Mouse (Mus musculus): ENCODE measurements around the gene Eya2.

The Eya2 gene

GRCm38 (mm10) chr2:165594907-165595675 lies at the start of gene Eya2:
TSS of gene Eya2 (plus strand) at chr2:165595032.
- peak; percentile 56 for DNase-seq

- no peak for DNase-seq
Measured at GRCm38 (mm10) chr2:165545687-165546086, 49.1 kb upstream of the Eya2 start.

- no peak for DNase-seq
Measured at GRCm38 (mm10) chr2:165546341-165546740, 48.5 kb upstream of the Eya2 start.

- peak; percentile 94 for DNase-seq
Measured at GRCm38 (mm10) chr2:165547410-165547809, 47.4 kb upstream of the Eya2 start.

DNA sequence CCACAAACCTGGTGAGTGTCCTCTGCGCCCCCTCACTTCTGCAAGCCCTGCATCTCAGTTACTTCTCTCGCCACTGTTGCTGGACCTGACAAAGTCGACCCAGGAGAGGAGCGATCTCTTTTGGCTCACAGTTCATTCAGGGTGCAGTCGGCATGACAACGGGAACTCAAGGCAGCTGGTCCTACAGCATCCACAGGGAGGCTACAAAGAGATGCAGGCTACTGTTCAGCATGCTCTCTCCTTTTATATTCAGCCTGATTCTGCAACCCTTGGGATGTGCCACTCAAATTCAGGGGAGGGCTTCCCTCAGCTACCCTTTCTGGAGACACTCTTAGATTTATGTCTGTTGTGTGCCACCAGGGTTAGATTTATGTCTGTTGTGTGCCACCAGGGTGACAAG lies 46.2 kb upstream of the Eya2 start:
- peak; percentile 39 for DNase-seq

- DNase-seq = peak; percentile 27
Measured at GRCm38 (mm10) chr2:165550410-165550809, 44.4 kb upstream of the Eya2 start.

DNA sequence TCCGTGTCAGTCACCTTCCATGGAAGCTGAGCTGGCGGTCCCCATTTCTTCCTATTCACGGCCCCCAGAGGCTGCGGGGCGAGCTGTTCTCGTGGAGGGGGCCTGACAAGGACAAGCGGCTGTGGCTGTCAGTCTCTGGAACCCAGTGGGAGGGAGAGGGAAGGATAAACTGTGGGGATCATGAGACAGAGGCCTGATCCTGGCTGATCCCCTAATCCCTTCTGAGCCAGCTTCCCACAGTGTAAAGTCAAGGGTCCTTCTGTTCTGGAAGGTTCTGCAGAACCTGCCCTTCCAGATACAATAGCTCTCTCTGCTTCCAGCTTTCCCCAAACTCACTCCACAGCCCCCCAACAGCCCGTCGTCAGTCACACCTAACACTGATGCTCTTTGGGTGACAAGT lies 40.8 kb upstream of the Eya2 start:
- DNase-seq = peak; percentile 80

GRCm38 (mm10) chr2:165557278-165557677 lies 37.6 kb upstream of the Eya2 start:
- no peak for DNase-seq

GRCm38 (mm10) chr2:165558916-165559315 lies 35.9 kb upstream of the Eya2 start:
- DNase-seq = no peak

- DNase-seq = no peak
Measured at GRCm38 (mm10) chr2:165559506-165560235, 35.2 kb upstream of the Eya2 start.

DNA sequence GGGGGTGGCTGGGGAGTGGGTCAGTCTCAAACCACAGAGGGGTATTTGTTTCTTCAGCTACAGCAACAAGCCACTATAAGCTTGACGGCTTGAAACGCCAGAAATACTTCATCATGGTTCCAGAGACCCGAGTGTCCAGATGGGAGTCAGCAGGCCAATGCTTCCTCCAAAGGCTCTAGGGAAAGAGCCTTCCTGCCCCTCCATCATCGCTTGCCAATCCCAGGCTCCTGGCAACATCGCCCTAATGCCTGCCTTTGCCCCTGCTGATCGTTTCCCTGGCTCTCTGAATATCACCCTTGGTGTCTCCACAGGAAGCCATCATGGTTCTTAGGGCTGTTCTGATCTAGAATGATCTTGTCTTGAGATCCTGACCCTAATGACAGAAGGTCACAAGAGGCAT lies 33.0 kb upstream of the Eya2 start:
- DNase-seq = no peak

GRCm38 (mm10) chr2:165563298-165564058 lies 31.4 kb upstream of the Eya2 start:
- DNase-seq = peak; percentile 89

DNA sequence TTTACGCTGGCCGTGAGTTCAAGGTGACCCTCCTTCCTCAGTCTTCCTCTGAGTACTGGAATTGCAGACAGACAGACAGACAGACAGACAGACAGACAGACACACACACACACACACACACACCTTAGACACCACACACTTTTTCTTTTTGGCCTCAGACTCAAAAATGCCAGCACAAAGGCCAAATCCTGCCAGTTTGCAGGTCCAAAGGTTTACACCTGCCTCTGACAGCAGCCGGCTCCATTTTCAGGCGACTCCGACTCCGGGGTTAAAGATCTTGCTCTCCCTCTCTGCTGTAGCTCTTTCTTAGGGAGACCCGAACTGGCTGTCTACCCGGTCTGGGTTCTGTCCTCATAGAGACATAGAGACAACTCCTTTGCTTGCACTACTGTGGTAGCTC lies 30.7 kb upstream of the Eya2 start:
- no peak for DNase-seq

DNA sequence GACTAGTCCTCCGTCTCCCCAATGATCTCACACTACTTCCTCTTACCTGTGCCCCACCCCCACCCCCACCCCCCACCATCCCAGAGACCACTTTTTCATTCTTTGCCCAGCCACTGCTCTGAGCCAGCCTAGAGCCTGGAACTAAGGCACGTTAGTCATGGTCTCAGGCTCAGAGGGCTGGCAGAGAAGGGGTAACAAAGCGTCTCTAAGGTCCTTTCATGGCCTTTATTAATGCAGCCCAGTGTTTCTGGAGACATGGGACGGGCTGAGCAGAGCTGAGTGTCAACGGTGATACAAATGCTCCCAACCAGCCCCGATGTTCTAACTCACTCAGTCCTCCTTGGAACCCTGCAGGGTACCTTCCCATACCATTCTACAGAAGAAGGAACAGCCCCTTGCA lies 30.2 kb upstream of the Eya2 start:
- DNase-seq = no peak

DNA sequence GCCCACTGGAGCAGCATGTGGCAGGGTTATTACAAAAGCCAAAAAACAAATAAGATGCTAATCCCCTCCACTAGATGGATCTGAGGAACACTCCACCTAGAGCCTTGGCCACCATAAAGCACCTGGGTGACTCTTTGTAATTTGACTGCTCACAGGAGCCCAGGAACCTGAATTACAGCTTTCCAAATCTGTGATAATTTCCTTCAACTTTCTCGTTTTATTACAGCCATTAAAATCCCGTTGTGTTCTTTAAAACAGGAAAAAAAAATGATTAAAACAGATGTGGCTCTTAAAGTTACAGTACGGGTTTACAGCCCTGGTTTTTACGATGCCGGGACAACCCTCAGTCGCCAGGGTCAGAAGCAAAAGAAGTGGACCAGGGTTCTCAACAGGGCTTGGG lies 27.9 kb upstream of the Eya2 start:
- no peak for DNase-seq

- DNase-seq = no peak
Measured at GRCm38 (mm10) chr2:165567820-165568219, 27.0 kb upstream of the Eya2 start.

DNA sequence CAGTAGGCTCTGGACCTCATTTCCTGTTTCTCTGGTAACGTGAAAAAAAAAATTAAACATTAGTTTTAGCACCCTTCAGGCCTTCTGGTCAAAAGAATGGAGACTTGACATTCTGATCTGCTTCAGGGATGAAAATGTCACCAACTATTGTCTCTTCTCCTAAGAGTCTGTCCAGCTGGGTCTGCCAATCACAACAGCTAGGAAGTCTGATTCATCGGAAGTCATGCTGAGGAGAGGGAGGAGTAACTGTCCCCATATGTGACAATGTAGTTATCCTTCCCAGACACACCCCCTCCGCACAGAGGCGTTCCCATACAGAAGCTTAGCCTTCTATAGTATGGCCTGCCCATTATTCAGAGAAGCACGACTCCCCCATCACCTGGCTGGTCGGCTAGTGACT lies 25.9 kb upstream of the Eya2 start:
- DNase-seq = no peak

DNA sequence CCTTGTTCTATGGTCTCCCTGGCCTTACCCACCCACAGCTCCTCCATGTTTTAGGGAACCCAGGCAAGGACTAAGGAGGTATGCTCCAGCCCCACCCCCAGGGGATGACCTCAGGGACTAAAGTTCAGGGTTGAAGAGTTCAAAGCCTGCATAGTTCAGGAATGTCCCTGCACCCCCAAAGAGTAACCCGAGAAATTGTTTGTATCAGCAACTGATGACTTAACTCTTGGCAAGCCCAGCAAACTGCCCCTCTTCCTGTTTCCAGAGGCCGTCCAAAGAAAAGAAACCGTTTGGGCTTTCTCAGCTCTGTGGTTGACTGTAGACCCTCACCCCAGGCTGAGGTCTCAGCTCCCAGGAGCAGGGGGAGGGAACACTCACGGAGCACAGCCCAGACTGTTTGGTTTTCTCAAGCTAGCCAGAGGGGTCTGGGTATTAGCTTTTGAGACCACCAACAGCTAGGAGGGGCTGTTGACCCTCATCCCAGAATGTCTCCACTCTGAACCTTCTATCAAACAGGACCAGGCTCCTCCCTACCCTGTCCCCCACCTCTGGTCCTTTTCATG lies 23.5 kb upstream of the Eya2 start:
- no peak for DNase-seq

DNA sequence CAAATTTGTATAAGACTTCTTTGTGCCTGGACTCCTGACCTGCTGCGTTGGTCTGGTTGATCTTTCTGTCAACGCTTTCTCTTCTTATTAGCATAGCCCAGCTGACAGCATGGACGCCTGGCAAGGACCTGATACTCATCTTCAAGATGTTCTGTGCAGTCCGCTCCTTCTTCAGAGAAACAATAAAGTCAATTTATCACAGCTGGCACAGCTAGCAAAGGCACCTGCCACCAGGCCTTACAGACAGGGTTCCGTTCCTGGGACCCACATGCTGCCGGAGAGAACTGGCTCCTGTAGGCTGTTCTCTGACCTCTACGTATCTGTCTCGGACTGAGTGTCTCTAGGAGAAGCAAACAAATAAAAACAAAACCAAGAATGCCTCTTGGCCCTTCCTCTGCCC lies 11.8 kb upstream of the Eya2 start:
- DNase-seq = no peak

DNA sequence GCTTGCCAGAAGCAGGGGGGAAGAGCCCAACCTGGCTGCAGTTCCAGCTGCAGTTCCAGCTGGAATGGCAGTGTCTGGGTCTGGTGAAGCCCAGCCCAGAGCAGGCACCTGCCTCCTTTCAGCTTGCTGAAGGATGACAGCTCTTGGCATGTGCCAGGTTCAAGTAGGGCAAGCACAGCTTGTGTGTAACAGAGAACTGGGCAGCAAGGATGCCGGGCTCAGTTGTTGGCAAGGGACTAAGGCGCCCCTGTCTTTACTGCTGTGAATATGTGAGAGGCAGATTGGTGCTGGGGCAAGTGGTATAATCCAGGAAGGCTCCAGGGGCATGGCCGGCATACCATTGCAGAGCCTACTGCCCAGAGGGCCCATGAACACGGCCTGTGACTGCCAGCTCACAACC lies 11.3 kb upstream of the Eya2 start:
- no peak for DNase-seq

DNA sequence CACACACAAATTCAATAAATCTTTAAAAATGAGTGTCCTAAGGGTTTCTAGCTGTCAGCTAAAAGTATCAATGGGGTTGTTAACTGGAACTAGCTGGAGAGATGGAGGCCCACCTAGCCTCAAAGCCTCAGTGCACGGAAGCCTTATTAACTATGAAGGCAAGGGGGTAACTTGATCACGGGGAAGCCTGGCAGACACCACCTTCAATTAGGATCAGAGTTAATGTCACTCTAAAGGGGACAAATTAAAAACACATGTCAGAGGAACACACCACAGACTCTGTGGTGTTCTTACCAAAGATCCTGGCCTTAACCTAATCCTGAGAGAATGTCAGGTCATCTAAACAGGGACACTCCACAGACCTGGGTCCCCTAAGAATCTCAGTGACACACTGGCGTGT lies 10.3 kb upstream of the Eya2 start:
- no peak for DNase-seq

GRCm38 (mm10) chr2:165590742-165591141 lies 4.1 kb upstream of the Eya2 start:
- no peak for DNase-seq

DNA sequence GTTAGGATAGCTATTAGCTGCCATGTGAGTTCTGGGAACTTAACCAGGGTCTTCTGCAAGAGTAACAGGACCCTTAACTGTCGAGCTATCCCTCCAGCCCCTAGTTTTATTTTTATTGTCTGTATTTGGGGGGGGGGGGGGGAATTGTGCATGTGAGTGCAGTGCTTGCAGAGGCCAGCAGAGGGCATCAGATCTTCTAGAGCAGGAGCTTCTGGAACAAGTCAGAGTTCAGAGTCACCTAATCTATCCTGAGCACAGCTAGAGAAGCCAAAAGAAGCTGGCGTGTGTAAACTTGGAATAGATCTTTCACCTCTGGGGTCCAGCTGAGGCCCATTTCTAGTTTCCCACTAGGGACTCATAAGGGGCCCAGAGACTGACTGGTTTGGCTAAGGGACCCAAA lies 1.1 kb upstream of the Eya2 start:
- no peak for DNase-seq
